Mouse (Mus musculus) brain, embryonic 14.5 days (tissue): ENCODE data around the gene Htt.

Experiments used
- CTCF ChIP-seq: fragments of 200-500 bp; IDR thresholded peaks from 2 replicates; pipeline ENCODE4 v1.5.1; 2012; ENCODE audit warnings: inconsistent platforms, mild to moderate bottlenecking, moderate library complexity, borderline replicate concordance; ENCODE audit not compliant: insufficient read depth, insufficient read length; ENCODE audit errors: extremely low read depth
- POLR2A ChIP-seq: fragments of 200-500 bp; IDR thresholded peaks from 2 replicates; pipeline ENCODE4 v1.6.1; 2012; ENCODE audit warnings: mild to moderate bottlenecking, inconsistent platforms, borderline replicate concordance; ENCODE audit not compliant: poor library complexity, insufficient read depth, insufficient read length, severe bottlenecking; ENCODE audit errors: extremely low read depth

- TF ChIP-seq POLR2A = no peak
- no peak for TF ChIP-seq CTCF
Observed at GRCm38 (mm10) chr5:34923920-34924319, 162.4 kb downstream of the Htt start.
